Mouse (Mus musculus): ENCODE data around the gene Zfp970. TPM values are rescaled to one million over a fixed set of nuclear protein-coding genes. Genes with fewer than 3 reads are reported as not detected.
"Not testable (repeated sequence)": the region's sequence is repeated elsewhere in the genome, so short reads cannot be mapped to it uniquely, and the experiment has no call there.

The Zfp970 gene
- total and polyA plus RNA-seq, 2 experiments, result 5.9 to 69.0 TPM

- not testable (repeated sequence) for H3K36me3 ChIP-seq (ENCODE audit: control insufficient read depth, insufficient read depth, low read length); H3K27ac ChIP-seq (replicated peaks; ENCODE audit: insufficient read depth, low read depth, low read length); DNase-seq (ENCODE audit: extremely low read depth, low read depth, low spot score); H3K79me2 ChIP-seq (ENCODE audit: control insufficient read depth, insufficient read depth, low read length); H3K4me3 ChIP-seq (ENCODE audit: insufficient read depth, low read depth, low read length); H3K9ac ChIP-seq (ENCODE audit: low read depth, low read length); H3K4me1 ChIP-seq (ENCODE audit: control insufficient read depth, insufficient read depth, low read length); H3K27me3 ChIP-seq (ENCODE audit: control insufficient read depth, insufficient read depth, low read length)
- 95% methylated on average over 3 of the region's 3 CpGs for WGBS
Observed at GRCm38 (mm10) chr2:177511972-177512371, 47.4 kb downstream of the Zfp970 start.

- DNase-seq (ENCODE audit: extremely low read depth, low read depth, low spot score); H3K36me3 ChIP-seq (ENCODE audit: control insufficient read depth, insufficient read depth, low read length); H3K4me1 ChIP-seq (ENCODE audit: control insufficient read depth, insufficient read depth, low read length); H3K27me3 ChIP-seq (ENCODE audit: control insufficient read depth, insufficient read depth, low read length); H3K79me2 ChIP-seq (ENCODE audit: control insufficient read depth, insufficient read depth, low read length); H3K9ac ChIP-seq (ENCODE audit: low read depth, low read length); H3K4me3 ChIP-seq (ENCODE audit: insufficient read depth, low read depth, low read length); H3K27ac ChIP-seq (replicated peaks; ENCODE audit: insufficient read depth, low read depth, low read length): not testable (repeated sequence)
- WGBS, result 92% methylated on average over 4 of the region's 4 CpGs
Observed at GRCm38 (mm10) chr2:177513991-177514479, 49.5 kb downstream of the Zfp970 start.

- H3K36me3 ChIP-seq (ENCODE audit: control insufficient read depth, insufficient read depth, low read length); H3K9ac ChIP-seq (ENCODE audit: low read depth, low read length); H3K4me3 ChIP-seq (ENCODE audit: insufficient read depth, low read depth, low read length); DNase-seq (ENCODE audit: extremely low read depth, low read depth, low spot score); H3K27ac ChIP-seq (replicated peaks; ENCODE audit: insufficient read depth, low read depth, low read length); H3K27me3 ChIP-seq (ENCODE audit: control insufficient read depth, insufficient read depth, low read length); H3K79me2 ChIP-seq (ENCODE audit: control insufficient read depth, insufficient read depth, low read length); H3K4me1 ChIP-seq (ENCODE audit: control insufficient read depth, insufficient read depth, low read length): not testable (repeated sequence)
- WGBS, result 82% methylated on average over 9 of the region's 9 CpGs
Observed at GRCm38 (mm10) chr2:177517746-177518145, 53.2 kb downstream of the Zfp970 start.

- H3K4me1 ChIP-seq (ENCODE audit: control insufficient read depth, insufficient read depth, low read length); H3K36me3 ChIP-seq (ENCODE audit: control insufficient read depth, insufficient read depth, low read length); H3K4me3 ChIP-seq (ENCODE audit: insufficient read depth, low read depth, low read length); H3K27ac ChIP-seq (replicated peaks; ENCODE audit: insufficient read depth, low read depth, low read length); H3K79me2 ChIP-seq (ENCODE audit: control insufficient read depth, insufficient read depth, low read length); DNase-seq (ENCODE audit: extremely low read depth, low read depth, low spot score); H3K27me3 ChIP-seq (ENCODE audit: control insufficient read depth, insufficient read depth, low read length); H3K9ac ChIP-seq (ENCODE audit: low read depth, low read length): not testable (repeated sequence)
- WGBS, result 85% methylated on average over 7 of the region's 7 CpGs
Observed at GRCm38 (mm10) chr2:177518354-177518753, 53.8 kb downstream of the Zfp970 start.

GRCm38 (mm10) chr2:177518960-177519359, 54.4 kb downstream of the Zfp970 start:
- H3K4me3 ChIP-seq (ENCODE audit: insufficient read depth, low read depth, low read length); H3K79me2 ChIP-seq (ENCODE audit: control insufficient read depth, insufficient read depth, low read length); H3K36me3 ChIP-seq (ENCODE audit: control insufficient read depth, insufficient read depth, low read length); H3K27ac ChIP-seq (replicated peaks; ENCODE audit: insufficient read depth, low read depth, low read length); H3K27me3 ChIP-seq (ENCODE audit: control insufficient read depth, insufficient read depth, low read length); H3K9ac ChIP-seq (ENCODE audit: low read depth, low read length); H3K4me1 ChIP-seq (ENCODE audit: control insufficient read depth, insufficient read depth, low read length); DNase-seq (ENCODE audit: extremely low read depth, low read depth, low spot score): not testable (repeated sequence)
- WGBS, result 91% methylated on average over 1 of the region's 1 CpGs

GRCm38 (mm10) chr2:177520035-177520434, 55.5 kb downstream of the Zfp970 start:
- H3K4me3 ChIP-seq (ENCODE audit: insufficient read depth, low read depth, low read length), result no peak overlapping the region
- H3K36me3 ChIP-seq (ENCODE audit: control insufficient read depth, insufficient read depth, low read length), result no peaks in the 10 kb centered on the region
- H3K9ac ChIP-seq (ENCODE audit: low read depth, low read length), result no peak overlapping the region
- H3K27me3 ChIP-seq (ENCODE audit: control insufficient read depth, insufficient read depth, low read length), result no peaks in the 10 kb centered on the region
- H3K4me1 ChIP-seq (ENCODE audit: control insufficient read depth, insufficient read depth, low read length), result no peaks in the 10 kb centered on the region
- no peak overlapping the region for H3K27ac ChIP-seq (replicated peaks; ENCODE audit: insufficient read depth, low read depth, low read length)
- H3K79me2 ChIP-seq (ENCODE audit: control insufficient read depth, insufficient read depth, low read length), result no peaks in the 10 kb centered on the region
- TF ChIP-seq POLR2A (IDR thresholded peaks at IDR 0.05; ENCODE audit: extremely low read depth, insufficient read depth, low read length), result no peak
- no peak for TF ChIP-seq CTCF (IDR thresholded peaks at IDR 0.05; ENCODE audit: low read depth, low read length)
- WGBS, result 78% methylated on average over 8 of the region's 8 CpGs
- no peak for DNase-seq (ENCODE audit: extremely low read depth, low read depth, low spot score)

GRCm38 (mm10) chr2:177523061-177523460, 58.5 kb downstream of the Zfp970 start:
- Histone ChIP-seq H3K4me3 (ENCODE audit: insufficient read depth, low read depth, low read length) (no peak overlapping the region), H3K27me3 (ENCODE audit: control insufficient read depth, insufficient read depth, low read length) (no peaks in the 10 kb centered on the region), H3K36me3 (ENCODE audit: control insufficient read depth, insufficient read depth, low read length) (no peaks in the 10 kb centered on the region), H3K4me1 (ENCODE audit: control insufficient read depth, insufficient read depth, low read length) (no peaks in the 10 kb centered on the region), H3K79me2 (ENCODE audit: control insufficient read depth, insufficient read depth, low read length) (no peaks in the 10 kb centered on the region), H3K9ac (ENCODE audit: low read depth, low read length) (no peak overlapping the region), H3K27ac (replicated peaks; ENCODE audit: insufficient read depth, low read depth, low read length) (no peak overlapping the region)
- TF ChIP-seq CTCF (IDR thresholded peaks at IDR 0.05; ENCODE audit: low read depth, low read length) (no peak), POLR2A (IDR thresholded peaks at IDR 0.05; ENCODE audit: extremely low read depth, insufficient read depth, low read length) (no peak)
- no peak for DNase-seq (ENCODE audit: extremely low read depth, low read depth, low spot score)
- 91% methylated on average over 20 of the region's 20 CpGs for WGBS

- not testable (repeated sequence) for H3K36me3 ChIP-seq (ENCODE audit: control insufficient read depth, insufficient read depth, low read length); H3K27me3 ChIP-seq (ENCODE audit: control insufficient read depth, insufficient read depth, low read length); H3K9ac ChIP-seq (ENCODE audit: low read depth, low read length); H3K4me3 ChIP-seq (ENCODE audit: insufficient read depth, low read depth, low read length); H3K27ac ChIP-seq (replicated peaks; ENCODE audit: insufficient read depth, low read depth, low read length); H3K79me2 ChIP-seq (ENCODE audit: control insufficient read depth, insufficient read depth, low read length); H3K4me1 ChIP-seq (ENCODE audit: control insufficient read depth, insufficient read depth, low read length); DNase-seq (ENCODE audit: extremely low read depth, low read depth, low spot score)
- WGBS, result 89% methylated on average over 6 of the region's 6 CpGs
Observed at GRCm38 (mm10) chr2:177523674-177524073, 59.1 kb downstream of the Zfp970 start.

GRCm38 (mm10) chr2:177524171-177524570, 59.6 kb downstream of the Zfp970 start:
- H3K27me3 ChIP-seq (ENCODE audit: control insufficient read depth, insufficient read depth, low read length); H3K79me2 ChIP-seq (ENCODE audit: control insufficient read depth, insufficient read depth, low read length); H3K9ac ChIP-seq (ENCODE audit: low read depth, low read length); H3K27ac ChIP-seq (replicated peaks; ENCODE audit: insufficient read depth, low read depth, low read length); H3K4me1 ChIP-seq (ENCODE audit: control insufficient read depth, insufficient read depth, low read length); H3K4me3 ChIP-seq (ENCODE audit: insufficient read depth, low read depth, low read length); DNase-seq (ENCODE audit: extremely low read depth, low read depth, low spot score); H3K36me3 ChIP-seq (ENCODE audit: control insufficient read depth, insufficient read depth, low read length): not testable (repeated sequence)
- WGBS, result 92% methylated on average over 16 of the region's 16 CpGs
